Mouse (Mus musculus) kidney, adult 10 weeks (tissue): Measurements from ENCODE around the gene Cars2. TPM values are rescaled to one million over a fixed set of nuclear protein-coding genes. Genes with fewer than 3 reads are reported as not detected.

Experiments
- polyA plus RNA-seq: library from polyadenylated mRNA; stranded (reverse); fragments of 350-450 nt; fragmentation: Illumina TruSeq; extraction: RNeasy Lipid Tissue Mini Kit (QIAGEN cat#74804); gene quantifications from one replicate; pipeline ENCODE4 v1.2.3, GENCODE M21; 2014; ENCODE audit warnings: low read depth, low replicate concordance

The Cars2 gene
- 10.3 TPM for polyA plus RNA-seq

DNA sequence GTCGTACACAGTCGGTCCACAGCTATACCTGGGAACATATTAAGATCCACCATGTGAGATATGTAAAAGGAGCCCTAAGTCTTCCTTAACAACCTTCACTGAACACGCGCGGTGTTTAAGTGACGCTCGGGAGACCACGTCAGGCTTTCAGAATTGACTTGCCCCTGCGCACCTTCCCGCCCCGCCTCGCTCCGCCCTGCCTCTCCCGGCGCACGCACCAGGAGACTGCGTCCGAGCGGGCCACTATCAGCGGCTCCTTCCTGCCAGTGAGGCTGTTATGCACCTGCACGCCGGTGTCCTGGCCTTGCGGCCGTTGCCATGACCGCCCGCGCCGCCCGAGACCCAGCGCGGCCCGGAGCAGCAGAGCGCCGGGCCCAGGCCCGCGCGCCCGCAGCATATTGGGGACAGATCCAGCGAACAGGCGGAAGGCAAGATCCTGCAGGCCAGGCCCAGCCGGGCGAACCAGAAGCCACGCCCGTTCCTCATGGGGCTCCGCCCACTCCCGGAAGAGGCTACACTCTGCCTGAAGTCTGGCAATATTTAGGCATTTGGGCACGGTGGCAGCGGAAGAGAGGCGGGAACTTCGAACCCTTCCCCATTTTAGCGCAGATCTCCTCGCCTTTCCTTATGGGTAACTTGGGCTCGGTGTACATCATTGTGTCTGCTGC is at the start of gene Cars2:
Cars2 (minus strand) TSS at position 503 of the 668 bp plus-strand sequence.

GRCm38 (mm10) chr8:11554799-11555719 is 4.5 kb upstream of the Cars2 start, which contains the start of gene Ing1:
Gene Ing1 (plus strand): TSS chr8:11555571.

GRCm38 (mm10) chr8:11497017-11497990 is 53.3 kb downstream of the Cars2 start, which contains the start of gene Naxd:
Gene Naxd (plus strand): TSS chr8:11497506.

GRCm38 (mm10) chr8:11477811-11478761 is 72.5 kb downstream of the Cars2 start, which contains the start of gene Rab20:
Gene Rab20 (minus strand): TSS chr8:11478710.

Other genes with a start within 250 kb of the Cars2 start
- gene Col4a2, start 238.0 kb downstream of the Cars2 start, polyA plus RNA-seq, result 1.9 TPM
- gene Col4a1, start 238.0 kb downstream of the Cars2 start, polyA plus RNA-seq, result 32.0 TPM
- 9.0 TPM for gene Rab20, start 72.1 kb downstream of the Cars2 start, polyA plus RNA-seq
- 13.5 TPM for gene Naxd, start 53.3 kb downstream of the Cars2 start, polyA plus RNA-seq
- gene Ing1, start 4.8 kb upstream of the Cars2 start, polyA plus RNA-seq, result 22.4 TPM
- gene Ankrd10, start 85.0 kb upstream of the Cars2 start, polyA plus RNA-seq, result 23.2 TPM
- gene 1700016D06Rik, start 150.3 kb upstream of the Cars2 start, polyA plus RNA-seq, result not detected
- gene Arhgef7, start 176.9 kb upstream of the Cars2 start, polyA plus RNA-seq, result 19.1 TPM